17 mouse cellular contexts compared by ENCODE assay signal in genomic region chr4:65686258-65687005, GRCm38 (mm10).
DNase-seq lines count a peak whose midpoint lies in the region; ATAC-seq and TF ChIP-seq lines count a peak whose summit lies in the region.
"Had no signal": no experiment of that assay in that cellular context is flagged by ENCODE, and none has a peak within 500 bp of the region (broad histone marks: within the 10 kb centered on the region; RNA-seq: fewer than 3 reads in every experiment).

No protein-coding gene starts in this region.

- no peak for TF ChIP-seq CTCF in hindbrain, postnatal 0 days (IDR thresholded peaks at IDR 0.05; ENCODE audit: low read depth)

- no peak overlapping the region for H3K9ac ChIP-seq in forebrain, embryonic 14.5 days (ENCODE audit: low read length)
- no peak overlapping the region for H3K9ac ChIP-seq in hindbrain, postnatal 0 days (replicated peaks; ENCODE audit: low read length)
- H3K9ac ChIP-seq in neural tube, embryonic 11.5 days (ENCODE audit: low read length): no peak overlapping the region
- H3K9ac ChIP-seq: embryonic facial prominence, embryonic 13.5 days; liver, embryonic 14.5 days had no signal

- ATAC-seq in forebrain, embryonic 14.5 days: peak; percentile 93
- peak; percentile 77 for ATAC-seq in hindbrain, postnatal 0 days
- ATAC-seq in neural tube, embryonic 11.5 days (ENCODE audit: insufficient read depth, low FRiP score, low TSS enrichment): peak; percentile 92

- DNase-seq in embryo, embryonic 10.5 days (ENCODE audit: low spot score): peak; percentile 37
- DNase-seq in forebrain, embryonic 14.5 days (ENCODE audit: low spot score): peak; percentile 76
- DNase-seq in hindbrain, postnatal 0 days (ENCODE audit: low spot score): peak; percentile 43
- DNase-seq in neural tube, embryonic 11.5 days (ENCODE audit: low spot score): peak; percentile 41
- no peak for DNase-seq in urinary bladder, postnatal 25 days (ENCODE audit: low spot score)
- DNase-seq in layer of hippocampus, postnatal 25 days (ENCODE audit: extremely low spot score in 1 of 2, low spot score in 1 of 2): no peak
- DNase-seq in spleen, postnatal 14 days (ENCODE audit: low spot score in 2 of 2): no peak
- DNase-seq in heart, adult 8-10 months (ENCODE audit: low spot score): no peak
- DNase-seq: B cell, adult 2 months; cerebellum, adult 18-20 months; kidney, adult 18-20 months; left cerebral cortex, postnatal 4 days; lung, postnatal 4 days; thymus, adult 18-20 months had no signal

- no peaks in the 10 kb centered on the region for H3K36me3 ChIP-seq in forebrain, embryonic 14.5 days (ENCODE audit: control insufficient read depth, insufficient read depth, low read length)
- no peaks in the 10 kb centered on the region for H3K36me3 ChIP-seq in hindbrain, postnatal 0 days (ENCODE audit: insufficient read depth, low read length)
- no peaks in the 10 kb centered on the region for H3K36me3 ChIP-seq in neural tube, embryonic 11.5 days (ENCODE audit: control insufficient read depth, insufficient read depth, low read length)
- H3K36me3 ChIP-seq: embryonic facial prominence, embryonic 13.5 days had no signal

- WGBS in forebrain, embryonic 14.5 days: 20% methylated on average over 3 of the region's 3 CpGs
- 28% methylated on average over 3 of the region's 3 CpGs for WGBS in hindbrain, postnatal 0 days
- WGBS in neural tube, embryonic 11.5 days: 29% methylated on average over 3 of the region's 3 CpGs

- no peak overlapping the region for H3K4me3 ChIP-seq in forebrain, embryonic 14.5 days (ENCODE audit: low read depth, low read length)
- no peak overlapping the region for H3K4me3 ChIP-seq in hindbrain, postnatal 0 days (ENCODE audit: low read length)
- H3K4me3 ChIP-seq in neural tube, embryonic 11.5 days (ENCODE audit: low read depth, low read length): no peak overlapping the region
- H3K4me3 ChIP-seq: embryonic facial prominence, embryonic 13.5 days; myocyte had no signal

- H3K4me2 ChIP-seq in forebrain, embryonic 14.5 days (ENCODE audit: low read length): no peak overlapping the region
- H3K4me2 ChIP-seq in hindbrain, postnatal 0 days (ENCODE audit: low read depth, low read length): no peak overlapping the region
- no peak overlapping the region for H3K4me2 ChIP-seq in neural tube, embryonic 11.5 days (ENCODE audit: low read depth)
- H3K4me2 ChIP-seq: embryonic facial prominence, embryonic 13.5 days had no signal

- H3K27me3 ChIP-seq in forebrain, embryonic 14.5 days (replicated peaks; ENCODE audit: control insufficient read depth, insufficient read depth, low read length): no peaks in the 10 kb centered on the region
- H3K27me3 ChIP-seq in hindbrain, postnatal 0 days (ENCODE audit: insufficient read depth, low read length): no peaks in the 10 kb centered on the region
- no peaks in the 10 kb centered on the region for H3K27me3 ChIP-seq in neural tube, embryonic 11.5 days (ENCODE audit: control insufficient read depth, insufficient read depth, low read length)
- H3K27me3 ChIP-seq: embryonic facial prominence, embryonic 13.5 days had no signal

- peaks cover 4% of the 10 kb centered on the region; the same call in 1 of the 2 replicates for H3K4me1 ChIP-seq in forebrain, embryonic 14.5 days (ENCODE audit: control insufficient read depth, insufficient read depth, low read length)
- H3K4me1 ChIP-seq in hindbrain, postnatal 0 days (ENCODE audit: insufficient read depth, low read length): no peaks in the 10 kb centered on the region
- 0 out of 2 replicates have a peak, but pooled peaks cover 6% of the 10 kb centered on the region for H3K4me1 ChIP-seq in neural tube, embryonic 11.5 days (ENCODE audit: control insufficient read depth, insufficient read depth, low read length)
- H3K4me1 ChIP-seq: embryonic facial prominence, embryonic 13.5 days had no signal

- no peaks in the 10 kb centered on the region for H3K9me3 ChIP-seq in forebrain, embryonic 14.5 days (replicated peaks; ENCODE audit: control insufficient read depth, low read length)
- no peaks in the 10 kb centered on the region for H3K9me3 ChIP-seq in hindbrain, postnatal 0 days (ENCODE audit: low read length)
- no peaks in the 10 kb centered on the region for H3K9me3 ChIP-seq in neural tube, embryonic 11.5 days (ENCODE audit: control insufficient read depth, low read length)
- H3K9me3 ChIP-seq: embryonic facial prominence, embryonic 13.5 days had no signal

- H3K27ac ChIP-seq in forebrain, embryonic 14.5 days (ENCODE audit: low read depth, low read length): no peak overlapping the region
- no peak overlapping the region for H3K27ac ChIP-seq in hindbrain, postnatal 0 days
- 0 out of 2 replicates have a peak overlapping the region, but pooled peaks have one; percentile 11 for H3K27ac ChIP-seq in neural tube, embryonic 11.5 days (ENCODE audit: low read depth, low read length)
- H3K27ac ChIP-seq: embryonic facial prominence, embryonic 13.5 days; liver, embryonic 14.5 days had no signal

Comparison
In these comparisons a context has a peak if more than half of its experiments do, and no peak if none do; other contexts are left out.
1. DNase-seq: peak in embryo, embryonic 10.5 days (single experiment), forebrain, embryonic 14.5 days (single experiment), hindbrain, postnatal 0 days (single experiment) and neural tube, embryonic 11.5 days (single experiment); none in urinary bladder, postnatal 25 days (single experiment), layer of hippocampus, postnatal 25 days (0 of 2), spleen, postnatal 14 days (0 of 2) and heart, adult 8-10 months (single experiment).
2. Peak in every context shown above with its lines, with median percentiles within 50 percentile points of each other: ATAC-seq.